ENCODE assay signal across 16 mouse cellular contexts in genomic region chr9:28196550-28196949, GRCm38 (mm10).
"Had no signal": no experiment of that assay in that cellular context is flagged by ENCODE, and none has a peak within 500 bp of the region (broad histone marks: within the 10 kb centered on the region; RNA-seq: fewer than 3 reads in every experiment).

No protein-coding gene starts in this region.

- H3K4me1 ChIP-seq: limb, embryonic 15.5 days; liver, embryonic 12.5 days; lung, embryonic 15.5 days; midbrain, embryonic 10.5 days; neural tube, embryonic 13.5 days had no signal

- H3K4me3 ChIP-seq: limb, embryonic 15.5 days; liver, embryonic 12.5 days; lung, embryonic 15.5 days; midbrain, embryonic 10.5 days; neural tube, embryonic 13.5 days had no signal

- H3K9me3 ChIP-seq: limb, embryonic 15.5 days; liver, embryonic 12.5 days; lung, embryonic 15.5 days; midbrain, embryonic 10.5 days; neural tube, embryonic 13.5 days had no signal

- H3K4me2 ChIP-seq: limb, embryonic 15.5 days; liver, embryonic 12.5 days; lung, embryonic 15.5 days; neural tube, embryonic 13.5 days had no signal

- DNase-seq: kidney, adult 18-20 months; kidney, postnatal 14 days; layer of hippocampus, adult 9-11 months; left cerebral cortex, postnatal 4 days; lung, postnatal 4 days; retina, postnatal 1 day; right cerebral cortex, postnatal 4 days; spleen, adult 18-20 months; thymus, adult 18-20 months; thymus, postnatal 14 days had no signal

- ATAC-seq: liver, embryonic 12.5 days; midbrain, embryonic 16.5 days had no signal

- H3K27ac ChIP-seq: limb, embryonic 15.5 days; liver, embryonic 12.5 days; lung, embryonic 15.5 days; midbrain, embryonic 10.5 days; neural tube, embryonic 13.5 days had no signal

- H3K9ac ChIP-seq: limb, embryonic 15.5 days; liver, embryonic 12.5 days; lung, embryonic 15.5 days; neural tube, embryonic 13.5 days had no signal

- H3K36me3 ChIP-seq: limb, embryonic 15.5 days; liver, embryonic 12.5 days; lung, embryonic 15.5 days; midbrain, embryonic 10.5 days; neural tube, embryonic 13.5 days had no signal

- H3K27me3 ChIP-seq: liver, embryonic 12.5 days; lung, embryonic 15.5 days; neural tube, embryonic 13.5 days had no signal
